Mouse (Mus musculus): ENCODE measurements around the gene Ctns. TPM values are rescaled to one million over a fixed set of nuclear protein-coding genes. Genes with fewer than 3 reads are reported as not detected.

The Ctns gene
- polyA plus RNA-seq, 1 experiment = 1.8 TPM

- no peak for TF ChIP-seq GATA1 (IDR thresholded peaks at IDR 0.05; ENCODE audit: low read length)
These were observed 64.6 kb downstream of the Ctns start for GRCm38 (mm10) chr11:73134222-73134621.

Other genes with a start within 250 kb of the Ctns start
- gene Atp2a3, start 237.9 kb downstream of the Ctns start, polyA plus RNA-seq (2012) = 13.9 and 15.7 TPM in 2 replicates
- gene P2rx1, start 199.9 kb downstream of the Ctns start, polyA plus RNA-seq (2012) = 5.8 and 14.4 TPM in 2 replicates
- 3.8 TPM in 2 replicates for gene Camkk1, start 180.0 kb downstream of the Ctns start, polyA plus RNA-seq (2012)
- 9.1 and 12.0 TPM in 2 replicates for gene Ncbp3, start 151.3 kb downstream of the Ctns start, polyA plus RNA-seq (2012)
- 0.03 TPM in 2 replicates for gene Itgae, start 108.5 kb downstream of the Ctns start, polyA plus RNA-seq (2012)
- 26.0 and 32.8 TPM in 2 replicates for gene Haspin, start 60.7 kb downstream of the Ctns start, polyA plus RNA-seq (2012)
- not detected in 2 replicates for gene P2rx5, start 38.6 kb downstream of the Ctns start, polyA plus RNA-seq (2012)
- 271 and 304 TPM in 2 replicates for gene Emc6, start 22.0 kb downstream of the Ctns start, polyA plus RNA-seq (2012)
- 2.9 and 7.4 TPM in 2 replicates for gene Tax1bp3, start 22.0 kb downstream of the Ctns start, polyA plus RNA-seq (2012)
- gene Shpk, start 418 bp upstream of the Ctns start, polyA plus RNA-seq (2012) = 1.3 TPM in 2 replicates
- gene Trpv1, start 35.2 kb upstream of the Ctns start, polyA plus RNA-seq (2012) = not detected in 2 replicates
- not detected in 2 replicates for gene Trpv3, start 68.3 kb upstream of the Ctns start, polyA plus RNA-seq (2012)
- gene Aspa, start 130.6 kb upstream of the Ctns start, polyA plus RNA-seq (2012) = not detected in 2 replicates
- gene Gm49340, start 130.7 kb upstream of the Ctns start, polyA plus RNA-seq (2012) = not detected in 2 replicates
- not detected in 2 replicates for gene Spata22, start 130.7 kb upstream of the Ctns start, polyA plus RNA-seq (2012)
- gene Olfr20, start 151.7 kb upstream of the Ctns start, polyA plus RNA-seq (2012) = not detected in 2 replicates
- gene Olfr376, start 172.2 kb upstream of the Ctns start, polyA plus RNA-seq (2012) = not detected in 2 replicates
- not detected in 2 replicates for gene Olfr1, start 200.6 kb upstream of the Ctns start, polyA plus RNA-seq (2012)
- gene Olfr378, start 229.4 kb upstream of the Ctns start, polyA plus RNA-seq (2012) = not detected in 2 replicates

Data from G1E-ER4 (cell line).